ENCODE assay signal across 11 mouse cellular contexts in the genomic region with DNA sequence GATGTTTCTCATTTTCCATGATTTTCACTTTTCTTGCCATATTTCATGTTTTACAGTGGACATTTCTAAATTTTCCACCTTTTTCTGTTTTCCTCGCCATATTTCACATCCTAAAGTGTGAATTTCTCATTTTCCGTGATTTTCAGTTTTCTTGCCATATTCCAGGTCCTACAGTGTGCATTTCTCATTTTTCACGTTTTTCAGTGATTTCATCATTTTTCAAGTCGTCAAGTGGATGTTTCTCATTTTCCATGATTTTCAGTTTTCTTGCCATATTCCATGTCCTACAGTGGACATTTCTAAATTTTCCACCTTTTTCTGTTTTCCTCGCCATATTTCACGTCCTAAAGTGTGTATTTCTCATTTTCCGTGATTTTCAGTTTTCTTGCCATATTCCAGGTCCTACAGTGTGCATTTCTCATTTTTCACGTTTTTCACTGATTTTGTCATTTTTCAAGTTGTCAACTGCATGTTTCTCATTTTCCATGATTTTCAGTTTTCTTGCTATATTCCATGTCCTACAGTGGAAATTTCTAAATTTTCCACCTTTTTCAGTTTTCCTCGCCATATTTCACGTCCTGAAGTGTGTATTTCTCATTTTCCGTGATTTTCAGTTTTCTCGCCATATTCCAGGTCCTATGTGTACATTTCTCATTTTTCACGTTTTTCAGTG. TPM values are rescaled to one million over a fixed set of nuclear protein-coding genes. Genes with fewer than 3 reads are reported as not detected.
DNase-seq lines count a peak whose midpoint lies in the region; TF ChIP-seq lines count a peak whose summit lies in the region.
"Not testable (repeated sequence)": the region's sequence is repeated elsewhere in the genome, so short reads cannot be mapped to it uniquely, and the experiment has no call there.
"Had no signal": no experiment of that assay in that cellular context is flagged by ENCODE, and none has a peak within 500 bp of the region (broad histone marks: within the 10 kb centered on the region; RNA-seq: fewer than 3 reads in every experiment).

A gene (plus strand): TSS at position 236 of the 673 bp plus-strand sequence.

- peak; percentile 34 to 46 for DNase-seq in frontal cortex, adult 2 months (ENCODE audit: extremely low spot score in 1 of 2, low spot score in 1 of 2)
- peak; percentile 89 for DNase-seq in heart, adult 11 months
- DNase-seq in kidney, postnatal 14 days = peak; percentile 75
- peak; percentile 35 to 37 for DNase-seq in layer of hippocampus, postnatal 36 days
- peak; percentile 8 for DNase-seq in lung, postnatal 36 days
- DNase-seq in spleen, postnatal 10 days (ENCODE audit: low spot score in 2 of 2) = peak; percentile 36 to 46
- DNase-seq in urinary bladder, postnatal 36 days (ENCODE audit: low spot score in 2 of 2) = peak; percentile 3 to 19

- TF ChIP-seq CTCF in bone marrow, adult 2 months (IDR thresholded peaks at IDR 0.05; ENCODE audit: control insufficient read depth, insufficient read depth, low read length) = not testable (repeated sequence)

- not testable (repeated sequence) for TF ChIP-seq POLR2A in bone marrow, adult 2 months (IDR thresholded peaks at IDR 0.05; ENCODE audit: borderline replicate concordance, control insufficient read depth, low read depth, low read length)

- WGBS in bone marrow, adult 2 months = 69% methylated on average over 12 of the region's 13 CpGs

- not testable (repeated sequence) for H3K4me1 ChIP-seq in bone marrow, adult 2 months (ENCODE audit: control insufficient read depth, insufficient read depth, low read length)

- not testable (repeated sequence) for H3K4me3 ChIP-seq in bone marrow, adult 2 months (replicated peaks; ENCODE audit: control insufficient read depth, low read depth, low read length)

- H3K27ac ChIP-seq in bone marrow, adult 2 months (ENCODE audit: control insufficient read depth, insufficient read depth, low read depth, low read length, poor library complexity) = not testable (repeated sequence)

RNA-seq across cellular contexts. Expression of the gene that starts here (rescaled TPM):
- polyA plus RNA-seq in bone marrow, adult 2 months (2011; ENCODE audit: insufficient read depth, insufficient read length, low replicate concordance, missing spikeins) = 3.9 and 14.1 TPM in 2 replicates
- polyA plus RNA-seq in frontal cortex, adult 2 months (2012; rRNA removed) = 0.26 and 0.32 TPM in 2 replicates
- total RNA-seq in layer of hippocampus, postnatal 36 days (2021) = under 1 TPM in 1 of 2 experiments, not detected in 1; 0.92 TPM
- total RNA-seq: forebrain, postnatal 0 days had no signal
- polyA plus RNA-seq: forebrain, postnatal 0 days; heart, embryonic 10.5 days; liver, embryonic 12.5 days had no signal

Comparison
In these comparisons a context has a peak if more than half of its experiments do, and no peak if none do; other contexts are left out.
1. Peak in DNase-seq in frontal cortex, adult 2 months; RNA of the gene not detected or under 1 TPM.
2. Peak in DNase-seq in layer of hippocampus, postnatal 36 days; RNA of the gene not detected or under 1 TPM.
3. DNase-seq: peak in every context shown above with its lines; median percentile 89 in heart, adult 11 months; 75 in kidney, postnatal 14 days; 41 in spleen, postnatal 10 days; 40 in frontal cortex, adult 2 months; 36 in layer of hippocampus, postnatal 36 days; 11 in urinary bladder, postnatal 36 days; 8 in lung, postnatal 36 days.